Mouse (Mus musculus) stomach, embryonic 14.5 days (tissue): Measurements from ENCODE around the gene Olfr1457. TPM values are rescaled to one million over a fixed set of nuclear protein-coding genes. Genes with fewer than 3 reads are reported as not detected.

Experiments
- ATAC-seq: fragments of 200-750 bp; cut with Nextera tagmentation; 2 replicates; pipeline ENCODE4 v1.8.0; 2017; ENCODE audit warnings: low read depth, moderate TSS enrichment; ENCODE audit not compliant: insufficient number of reproducible peaks, insufficient read depth, low FRiP score
- H3K27ac ChIP-seq: fragments of 300-500 bp; sonication (generic); 2 replicates; pipeline ENCODE4 v1.5.1; 2014; ENCODE audit warnings: mild to moderate bottlenecking, low read length, moderate library complexity, mixed read lengths
- H3K27me3 ChIP-seq: fragments of 300-500 bp; sonication (generic); 2 replicates; pipeline ENCODE4 v1.6.1; 2014; ENCODE audit warnings: low read length, control low read depth, mixed read lengths; ENCODE audit not compliant: control insufficient read depth, insufficient read depth
- H3K36me3 ChIP-seq: fragments of 300-500 bp; sonication (generic); 2 replicates; pipeline ENCODE4 v1.6.1; 2014; ENCODE audit warnings: mild to moderate bottlenecking, control low read depth, low read length, moderate library complexity, mixed read lengths; ENCODE audit not compliant: control insufficient read depth, insufficient read depth
- H3K4me1 ChIP-seq: fragments of 300-500 bp; sonication (generic); 2 replicates; pipeline ENCODE4 v1.6.1; 2014; ENCODE audit warnings: low read length, control low read depth, mixed read lengths; ENCODE audit not compliant: control insufficient read depth, insufficient read depth
- H3K4me2 ChIP-seq: fragments of 300-500 bp; sonication (generic); replicated peaks from 2 replicates; pipeline ENCODE4 v1.6.1; 2014; ENCODE audit warnings: low read depth, low read length, control low read depth
- H3K4me3 ChIP-seq: fragments of 300-500 bp; sonication (generic); 2 replicates; pipeline ENCODE4 v1.5.1; 2014; ENCODE audit warnings: low read depth, low read length, control low read depth
- H3K9ac ChIP-seq: fragments of 300-500 bp; sonication (generic); replicated peaks from 2 replicates; pipeline ENCODE4 v1.6.1; 2014; ENCODE audit warnings: low read depth, mild to moderate bottlenecking, control low read depth, low read length, moderate library complexity, mixed read lengths
- H3K9me3 ChIP-seq: fragments of 300-500 bp; sonication (generic); 2 replicates; pipeline ENCODE4 v1.6.1; 2016; ENCODE audit warnings: low read depth, low read length, control low read depth; ENCODE audit not compliant: control insufficient read depth
- WGBS: fragments of 180-500 bp; shearing (Covaris S2); extraction: QIAGEN DNeasy Blood & Tissue Kit; methylation state at CpG from one replicate; pipeline ENCODE4 v1.1.7; 2014; 5-methylcytosine and 5-hydroxymethylcytosine counted together
- polyA plus RNA-seq: library from polyadenylated mRNA; unstranded; fragments of >200 nt; fragmentation: Nextera tagmentation; extraction: Ambion mirVana; gene quantifications from 2 replicates; pipeline ENCODE4 v1.2.1, GENCODE M21; 2014

Olfr1457 gene
- not detected in 2 replicates for polyA plus RNA-seq

- no peak within 1 kb of the TSS for H3K4me3 ChIP-seq
- H3K27me3 ChIP-seq, result no peaks in the 10 kb centered on the region
- no peak within 1 kb of the TSS for H3K27ac ChIP-seq
- H3K9ac ChIP-seq, result no peak within 1 kb of the TSS
- no peaks in the 10 kb centered on the region for H3K4me1 ChIP-seq
- no peak within 1 kb of the TSS for H3K4me2 ChIP-seq
- no peak for ATAC-seq
- WGBS, result 65% methylated on average over 2 of the region's 2 CpGs
- H3K9me3 ChIP-seq, result no peaks in the 10 kb centered on the region; the same call in 1 of the 2 replicates
- H3K36me3 ChIP-seq, result no peaks in the 10 kb centered on the region
Observed at GRCm38 (mm10) chr19:13097791-13098190, at the start of gene Olfr1457. Gene Olfr1457 (minus strand): TSS chr19:13097891.

GRCm38 (mm10) chr19:13106675-13107074, 9.0 kb upstream of the Olfr1457 start, which contains the start of gene Olfr1458:
Gene Olfr1458 (minus strand): TSS chr19:13106775.
- no peaks in the 10 kb centered on the region for H3K36me3 ChIP-seq
- H3K4me2 ChIP-seq, result no peak within 1 kb of the TSS
- no peaks in the 10 kb centered on the region for H3K4me1 ChIP-seq
- no peak within 1 kb of the TSS for H3K9ac ChIP-seq
- no peaks in the 10 kb centered on the region for H3K27me3 ChIP-seq
- 88% methylated on average over 3 of the region's 3 CpGs for WGBS
- H3K27ac ChIP-seq, result no peak within 1 kb of the TSS
- H3K4me3 ChIP-seq, result no peak within 1 kb of the TSS
- no peaks in the 10 kb centered on the region for H3K9me3 ChIP-seq
- no peak for ATAC-seq

- Histone ChIP-seq H3K27ac (no peak overlapping the region), H3K9me3 (no peaks in the 10 kb centered on the region; the same call in 1 of the 2 replicates), H3K36me3 (no peaks in the 10 kb centered on the region)
Observed at GRCm38 (mm10) chr19:13093908-13094307, 3.8 kb downstream of the Olfr1457 start.

GRCm38 (mm10) chr19:13060310-13060709, 37.4 kb downstream of the Olfr1457 start, which contains the start of gene Olfr1454:
Gene Olfr1454 (plus strand): TSS chr19:13060610.
- 74% methylated on average over 2 of the region's 2 CpGs for WGBS
- Histone ChIP-seq H3K36me3 (no peaks in the 10 kb centered on the region), H3K27ac (no peak within 1 kb of the TSS), H3K9ac (no peak within 1 kb of the TSS), H3K9me3 (no peaks in the 10 kb centered on the region), H3K4me1 (no peaks in the 10 kb centered on the region), H3K27me3 (no peaks in the 10 kb centered on the region), H3K4me3 (no peak within 1 kb of the TSS), H3K4me2 (no peak within 1 kb of the TSS)
- ATAC-seq, result no peak

More at GRCm38 (mm10) chr19:13093908-13094307, 3.8 kb downstream of the Olfr1457 start:
- no peaks in the 10 kb centered on the region for H3K27me3 ChIP-seq
- H3K4me1 ChIP-seq, result no peaks in the 10 kb centered on the region
- H3K4me2 ChIP-seq, result no peak overlapping the region
- WGBS, result 93% methylated on average over 1 of the region's 1 CpGs
- H3K4me3 ChIP-seq, result no peak overlapping the region
- no peak overlapping the region for H3K9ac ChIP-seq
- ATAC-seq, result no peak

Other genes starting within 250 kb of the Olfr1457 start
- gene Olfr1444, start 240.6 kb downstream of the Olfr1457 start, polyA plus RNA-seq, result not detected in 2 replicates
- not detected in 2 replicates for gene Olfr1445, start 214.0 kb downstream of the Olfr1457 start, polyA plus RNA-seq
- not detected in 2 replicates for gene Olfr1446, start 204.4 kb downstream of the Olfr1457 start, polyA plus RNA-seq
- gene Olfr1447, start 194.1 kb downstream of the Olfr1457 start, polyA plus RNA-seq, result not detected in 2 replicates
- not detected in 2 replicates for gene Olfr1448, start 173.5 kb downstream of the Olfr1457 start, polyA plus RNA-seq
- not detected in 2 replicates for gene Olfr1449, start 167.1 kb downstream of the Olfr1457 start, polyA plus RNA-seq
- gene Olfr1450, start 147.6 kb downstream of the Olfr1457 start, polyA plus RNA-seq, result not detected in 2 replicates
- gene Olfr1451, start 102.9 kb downstream of the Olfr1457 start, polyA plus RNA-seq, result not detected in 2 replicates
- not detected in 2 replicates for gene Olfr1453, start 69.6 kb downstream of the Olfr1457 start, polyA plus RNA-seq
- not detected in 2 replicates for gene Olfr1454, start 37.3 kb downstream of the Olfr1457 start, polyA plus RNA-seq
- gene Olfr1458, start 8.9 kb upstream of the Olfr1457 start, polyA plus RNA-seq, result not detected in 2 replicates
- gene Olfr1459, start 51.7 kb upstream of the Olfr1457 start, polyA plus RNA-seq, result not detected in 2 replicates
- gene Olfr1461, start 65.1 kb upstream of the Olfr1457 start, polyA plus RNA-seq, result not detected in 2 replicates
- not detected in 2 replicates for gene Olfr1462, start 87.8 kb upstream of the Olfr1457 start, polyA plus RNA-seq
- gene Olfr1463, start 133.4 kb upstream of the Olfr1457 start, polyA plus RNA-seq, result not detected in 2 replicates
- gene Olfr1465, start 217.7 kb upstream of the Olfr1457 start, polyA plus RNA-seq, result not detected in 2 replicates
- gene Olfr1466, start 241.0 kb upstream of the Olfr1457 start, polyA plus RNA-seq, result not detected in 2 replicates